Mouse (Mus musculus): ENCODE measurements around the gene Pitpnm2. TPM values are rescaled to one million over a fixed set of nuclear protein-coding genes. Genes with fewer than 3 reads are reported as not detected.
A peak's percentile ranks its signal among the peaks of the same experiment; 100 is the strongest.

Gene Pitpnm2
- polyA plus RNA-seq, 1 experiment from 2014 or later = 7.5 TPM

DNA sequence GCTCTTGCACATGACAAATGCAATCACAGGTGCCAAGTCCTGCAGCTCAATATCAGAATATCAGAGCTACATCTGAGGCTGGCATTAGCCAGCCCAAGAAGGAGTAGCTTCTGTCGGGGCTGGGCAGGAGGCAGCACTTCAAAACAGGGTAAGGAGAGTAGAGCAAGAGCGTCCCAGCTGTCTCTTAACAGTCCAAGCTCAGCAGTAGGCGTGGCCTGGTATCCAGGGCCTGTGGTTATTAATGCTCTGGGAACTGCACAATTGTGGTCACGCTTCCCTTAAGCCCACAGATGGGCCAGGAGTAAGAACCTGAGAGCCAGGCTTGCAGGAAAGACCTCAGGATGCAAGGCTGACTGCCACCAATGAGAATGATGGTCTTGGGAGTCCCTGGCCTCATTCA lies 74.4 kb downstream of the Pitpnm2 start:
- no peak overlapping the region for H3K4me3 ChIP-seq
- H3K4me2 ChIP-seq = no peak overlapping the region
- H3K4me1 ChIP-seq (replicated peaks) = peaks cover 85% of the 10 kb centered on the region
- H3K36me3 ChIP-seq = no peaks in the 10 kb centered on the region
- H3K9ac ChIP-seq = peak overlapping the region; percentile 15; the same call in 1 of the 2 replicates
- ATAC-seq (ENCODE audit: insufficient number of reproducible peaks, low FRiP score) = no peak
- no peaks in the 10 kb centered on the region for H3K27me3 ChIP-seq (replicated peaks)
- peak overlapping the region; percentile 95 for H3K27ac ChIP-seq (ENCODE audit: poor library complexity, severe bottlenecking)
- no peaks in the 10 kb centered on the region for H3K9me3 ChIP-seq (replicated peaks)
- WGBS = 39% methylated on average over 4 of the region's 4 CpGs

DNA sequence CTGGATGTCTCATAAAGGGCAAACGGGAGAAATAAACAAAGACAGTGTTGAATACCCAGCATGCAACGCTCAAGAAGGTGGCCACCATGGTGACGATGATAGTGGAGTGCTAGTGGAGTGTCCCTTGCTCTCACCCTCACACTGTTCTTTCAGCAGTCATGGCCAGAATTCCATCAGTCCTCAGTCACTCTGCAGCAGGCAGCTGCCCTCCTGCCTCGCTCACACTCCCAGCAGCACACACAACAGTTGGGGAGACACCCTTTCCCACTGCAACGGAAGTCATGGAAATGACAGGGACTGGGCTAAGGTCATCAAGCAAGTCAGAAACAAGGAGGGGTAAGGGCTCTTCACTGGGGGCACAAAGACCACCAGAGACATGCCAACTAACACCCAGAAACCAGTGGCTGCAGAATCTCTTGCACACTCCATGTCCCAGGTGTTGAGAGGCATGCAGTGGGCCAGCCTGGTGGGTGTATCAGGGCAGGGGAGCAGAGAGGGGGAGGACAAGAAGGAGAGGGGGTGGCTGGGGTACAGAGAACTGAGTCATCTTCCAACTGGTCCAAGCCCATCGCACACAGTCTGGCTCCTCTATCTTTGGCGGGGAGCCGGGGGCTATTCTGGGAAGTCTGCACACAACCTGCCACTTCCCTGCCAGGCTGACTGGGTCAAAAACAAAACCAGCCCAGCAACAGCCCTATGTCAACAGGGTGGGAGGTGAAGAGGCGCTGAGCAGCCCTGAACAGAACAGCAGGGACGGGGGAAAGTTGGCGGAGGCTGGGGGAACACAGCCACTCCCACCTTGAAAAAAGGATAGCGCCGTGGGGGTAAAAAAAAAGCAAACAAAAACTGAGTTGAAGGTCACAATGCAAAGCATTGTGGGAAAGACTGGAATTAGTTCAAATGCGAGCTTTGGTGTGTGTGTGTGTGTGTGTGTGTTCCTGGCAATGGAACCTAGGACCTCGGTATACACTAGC lies 76.3 kb downstream of the Pitpnm2 start:
- peak overlapping the region; percentile 95 for H3K27ac ChIP-seq (ENCODE audit: poor library complexity, severe bottlenecking)
- ATAC-seq (ENCODE audit: insufficient number of reproducible peaks, low FRiP score) = peak; percentile 70
- H3K4me2 ChIP-seq = peak overlapping the region; percentile 26; the same call in 1 of the 2 replicates
- H3K27me3 ChIP-seq (replicated peaks) = no peaks in the 10 kb centered on the region
- WGBS = 36% methylated on average over 15 of the region's 15 CpGs
- H3K4me1 ChIP-seq (replicated peaks) = peaks cover 88% of the 10 kb centered on the region
- H3K36me3 ChIP-seq = no peaks in the 10 kb centered on the region
- H3K9ac ChIP-seq = peak overlapping the region; percentile 22; the same call in 1 of the 2 replicates
- H3K4me3 ChIP-seq = no peak overlapping the region
- no peaks in the 10 kb centered on the region for H3K9me3 ChIP-seq (replicated peaks)

DNA sequence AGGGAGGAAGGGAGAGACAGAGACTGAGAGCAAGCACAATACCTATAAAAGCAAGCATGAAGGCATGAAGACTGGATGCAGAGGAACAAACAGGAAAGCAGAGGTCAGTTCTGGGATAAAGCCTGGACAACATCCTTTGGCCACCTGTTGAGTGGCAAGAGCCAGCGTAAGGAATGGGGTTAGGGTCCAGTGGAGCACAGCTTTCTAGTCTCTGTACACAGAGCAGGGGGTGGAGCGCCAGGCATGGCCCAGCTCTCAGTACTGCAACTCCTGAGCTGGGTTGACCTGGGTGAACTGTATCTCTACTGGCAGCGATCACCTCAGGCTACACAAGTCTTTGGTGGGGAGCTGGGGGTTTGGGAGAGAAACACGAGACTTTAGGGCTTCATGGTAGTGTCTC lies 77.3 kb downstream of the Pitpnm2 start:
- no peaks in the 10 kb centered on the region for H3K9me3 ChIP-seq (replicated peaks)
- WGBS = 85% methylated on average over 4 of the region's 4 CpGs
- no peak overlapping the region for H3K4me2 ChIP-seq
- H3K4me1 ChIP-seq (replicated peaks) = peaks cover 90% of the 10 kb centered on the region
- no peaks in the 10 kb centered on the region for H3K27me3 ChIP-seq (replicated peaks)
- no peak overlapping the region for H3K4me3 ChIP-seq
- no peak overlapping the region for H3K9ac ChIP-seq
- H3K27ac ChIP-seq (ENCODE audit: poor library complexity, severe bottlenecking) = peak overlapping the region; percentile 95
- no peak for ATAC-seq (ENCODE audit: insufficient number of reproducible peaks, low FRiP score)
- no peaks in the 10 kb centered on the region for H3K36me3 ChIP-seq

DNA sequence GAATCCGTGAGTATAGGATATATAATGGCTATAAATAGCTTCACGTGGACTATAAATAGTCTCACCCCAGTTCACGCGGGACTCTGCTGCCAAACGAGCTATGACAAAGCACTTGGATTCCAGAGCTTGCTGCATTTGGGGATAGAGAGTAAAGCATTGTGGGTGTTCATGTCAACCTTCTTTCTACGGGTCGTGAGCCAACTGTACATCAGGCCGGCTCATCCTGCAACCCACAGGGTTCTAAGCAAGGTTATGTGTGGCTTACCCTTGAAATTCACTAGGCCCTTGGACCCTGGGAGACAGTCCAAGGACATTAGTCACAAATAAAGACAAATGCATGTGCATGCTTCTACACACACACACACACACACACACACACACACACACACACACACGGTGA lies 77.8 kb downstream of the Pitpnm2 start:
- no peaks in the 10 kb centered on the region for H3K27me3 ChIP-seq (replicated peaks)
- no peak overlapping the region for H3K9ac ChIP-seq
- no peak overlapping the region for H3K4me3 ChIP-seq
- no peak overlapping the region for H3K4me2 ChIP-seq
- 41% methylated on average over 9 of the region's 9 CpGs for WGBS
- peak overlapping the region; percentile 95 for H3K27ac ChIP-seq (ENCODE audit: poor library complexity, severe bottlenecking)
- no peaks in the 10 kb centered on the region for H3K36me3 ChIP-seq
- ATAC-seq (ENCODE audit: insufficient number of reproducible peaks, low FRiP score) = no peak
- H3K9me3 ChIP-seq (replicated peaks) = no peaks in the 10 kb centered on the region
- peaks cover 90% of the 10 kb centered on the region for H3K4me1 ChIP-seq (replicated peaks)

DNA sequence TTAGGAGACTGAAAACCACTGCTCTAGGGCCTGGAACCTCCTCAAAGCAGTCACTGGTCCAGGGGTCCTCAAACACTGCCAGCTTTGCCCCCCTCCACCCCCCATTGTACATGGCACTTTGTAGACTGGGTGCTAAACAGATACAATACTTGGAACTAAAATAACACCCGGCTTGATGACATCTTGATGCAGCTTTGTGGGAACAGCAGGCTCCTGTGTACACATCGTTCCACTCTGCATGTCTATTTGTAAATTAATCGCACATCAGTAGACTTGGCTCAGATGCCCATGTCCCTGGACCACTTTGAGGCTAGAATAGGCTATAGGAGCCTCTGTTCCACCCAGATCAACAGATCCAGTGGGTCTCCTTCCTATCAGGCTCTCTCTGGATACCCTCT lies 80.3 kb downstream of the Pitpnm2 start:
- H3K4me1 ChIP-seq (replicated peaks) = peaks cover 93% of the 10 kb centered on the region
- H3K4me2 ChIP-seq = no peak overlapping the region
- ATAC-seq (ENCODE audit: insufficient number of reproducible peaks, low FRiP score) = no peak
- H3K9me3 ChIP-seq (replicated peaks) = no peaks in the 10 kb centered on the region
- H3K27ac ChIP-seq (ENCODE audit: poor library complexity, severe bottlenecking) = no peak overlapping the region
- H3K36me3 ChIP-seq = no peaks in the 10 kb centered on the region
- H3K9ac ChIP-seq = no peak overlapping the region
- no peaks in the 10 kb centered on the region for H3K27me3 ChIP-seq (replicated peaks)
- no peak overlapping the region for H3K4me3 ChIP-seq
- 77% methylated on average over 3 of the region's 3 CpGs for WGBS

DNA sequence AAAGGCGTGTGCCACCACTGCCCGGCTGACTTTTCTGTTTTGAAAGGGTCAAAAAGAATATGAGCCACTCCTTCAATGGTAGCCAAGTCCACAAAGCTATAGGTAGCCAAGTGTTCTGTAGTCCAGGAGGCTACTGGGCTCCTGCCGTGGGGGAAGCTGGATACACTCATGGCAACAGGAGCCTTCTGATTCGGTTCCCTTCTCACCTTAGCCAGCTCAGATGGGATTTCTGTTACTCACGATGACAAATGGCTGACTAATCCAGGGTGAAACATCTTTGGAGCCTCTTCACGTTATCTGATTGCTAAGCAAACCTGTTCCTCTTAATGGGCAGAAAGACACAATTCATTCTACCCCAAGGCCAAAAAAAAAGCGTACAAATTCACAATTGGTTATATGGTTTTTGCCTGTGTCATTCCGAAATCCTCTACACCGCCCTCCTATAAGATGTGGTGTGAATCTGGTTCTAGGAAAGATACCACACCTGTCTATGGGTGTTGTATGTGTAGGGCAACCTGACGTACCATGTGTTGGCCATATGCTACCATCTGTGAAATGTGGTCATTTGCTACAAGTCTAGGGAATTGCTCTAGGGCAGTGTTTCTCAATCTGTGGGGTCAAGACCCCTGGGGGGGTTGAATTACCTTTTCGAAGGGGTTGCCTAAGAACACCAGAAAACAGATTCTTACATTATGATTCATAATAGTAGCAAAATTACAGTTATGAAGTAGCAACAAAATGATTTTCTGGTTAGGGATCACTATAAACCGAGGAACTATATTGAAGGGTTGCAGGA lies 80.9 kb downstream of the Pitpnm2 start:
- ATAC-seq (ENCODE audit: insufficient number of reproducible peaks, low FRiP score) = no peak
- no peak overlapping the region for H3K4me3 ChIP-seq
- no peaks in the 10 kb centered on the region for H3K36me3 ChIP-seq
- H3K4me1 ChIP-seq (replicated peaks) = peaks cover 93% of the 10 kb centered on the region
- no peaks in the 10 kb centered on the region for H3K9me3 ChIP-seq (replicated peaks)
- H3K27me3 ChIP-seq (replicated peaks) = no peaks in the 10 kb centered on the region
- WGBS = 87% methylated on average over 12 of the region's 12 CpGs
- no peak overlapping the region for H3K27ac ChIP-seq (ENCODE audit: poor library complexity, severe bottlenecking)
- H3K9ac ChIP-seq = no peak overlapping the region
- no peak overlapping the region for H3K4me2 ChIP-seq

DNA sequence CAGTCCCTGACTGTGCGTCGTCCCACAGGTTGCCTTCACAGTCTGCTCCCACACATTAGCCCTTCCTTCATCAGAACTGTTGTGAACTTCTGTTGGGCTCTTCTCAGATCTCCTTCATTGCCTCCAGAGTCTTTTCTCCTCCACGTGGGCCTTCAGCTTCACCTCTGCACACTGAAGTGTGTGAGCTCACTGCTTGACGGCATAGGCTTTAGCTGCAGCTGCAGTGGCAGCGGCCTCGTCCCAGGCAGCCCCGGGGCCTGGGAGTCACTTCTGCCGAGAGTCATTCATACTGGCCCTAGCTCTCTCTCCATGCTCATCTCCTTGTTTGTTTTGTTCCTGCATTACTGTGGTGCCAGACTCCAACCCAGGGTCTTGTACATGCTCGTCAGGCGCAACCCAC lies 81.9 kb downstream of the Pitpnm2 start:
- Histone ChIP-seq H3K4me2 (no peak overlapping the region), H3K27me3 (replicated peaks) (no peaks in the 10 kb centered on the region), H3K27ac (ENCODE audit: poor library complexity, severe bottlenecking) (0 out of 2 replicates have a peak overlapping the region, but pooled peaks have one; percentile 93), H3K4me3 (no peak overlapping the region), H3K36me3 (no peaks in the 10 kb centered on the region), H3K9ac (no peak overlapping the region; the same call in 1 of the 2 replicates), H3K4me1 (replicated peaks) (peaks cover 93% of the 10 kb centered on the region), H3K9me3 (replicated peaks) (no peaks in the 10 kb centered on the region)
- WGBS = 55% methylated on average over 10 of the region's 10 CpGs
- no peak for ATAC-seq (ENCODE audit: insufficient number of reproducible peaks, low FRiP score)

DNA sequence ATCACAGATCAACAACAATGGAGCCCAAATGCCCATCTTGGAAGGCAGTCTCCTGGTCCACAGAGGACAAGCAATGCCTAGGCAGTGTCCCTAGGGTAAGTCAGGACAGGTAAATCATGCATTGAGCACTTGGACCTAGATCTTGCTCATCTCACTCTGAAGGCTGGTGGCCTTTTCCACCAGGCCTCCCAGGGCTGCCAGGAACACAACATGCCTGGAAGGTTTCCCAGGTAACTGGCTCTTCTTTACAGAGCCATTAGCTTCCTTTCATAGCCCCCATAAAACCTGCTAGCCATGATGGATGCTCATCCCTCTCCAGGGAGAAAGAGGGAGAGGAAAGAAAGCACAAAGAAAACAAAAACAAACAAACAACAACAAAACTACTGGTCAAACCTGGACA lies 82.8 kb downstream of the Pitpnm2 start:
- Histone ChIP-seq H3K4me3 (no peak overlapping the region), H3K27me3 (replicated peaks) (no peaks in the 10 kb centered on the region), H3K27ac (ENCODE audit: poor library complexity, severe bottlenecking) (peak overlapping the region; percentile 93), H3K4me2 (0 out of 2 replicates have a peak overlapping the region, but pooled peaks have one; percentile 11), H3K9ac (no peak overlapping the region), H3K4me1 (replicated peaks) (peaks cover 93% of the 10 kb centered on the region), H3K36me3 (no peaks in the 10 kb centered on the region), H3K9me3 (replicated peaks) (no peaks in the 10 kb centered on the region)
- no peak for ATAC-seq (ENCODE audit: insufficient number of reproducible peaks, low FRiP score)

DNA sequence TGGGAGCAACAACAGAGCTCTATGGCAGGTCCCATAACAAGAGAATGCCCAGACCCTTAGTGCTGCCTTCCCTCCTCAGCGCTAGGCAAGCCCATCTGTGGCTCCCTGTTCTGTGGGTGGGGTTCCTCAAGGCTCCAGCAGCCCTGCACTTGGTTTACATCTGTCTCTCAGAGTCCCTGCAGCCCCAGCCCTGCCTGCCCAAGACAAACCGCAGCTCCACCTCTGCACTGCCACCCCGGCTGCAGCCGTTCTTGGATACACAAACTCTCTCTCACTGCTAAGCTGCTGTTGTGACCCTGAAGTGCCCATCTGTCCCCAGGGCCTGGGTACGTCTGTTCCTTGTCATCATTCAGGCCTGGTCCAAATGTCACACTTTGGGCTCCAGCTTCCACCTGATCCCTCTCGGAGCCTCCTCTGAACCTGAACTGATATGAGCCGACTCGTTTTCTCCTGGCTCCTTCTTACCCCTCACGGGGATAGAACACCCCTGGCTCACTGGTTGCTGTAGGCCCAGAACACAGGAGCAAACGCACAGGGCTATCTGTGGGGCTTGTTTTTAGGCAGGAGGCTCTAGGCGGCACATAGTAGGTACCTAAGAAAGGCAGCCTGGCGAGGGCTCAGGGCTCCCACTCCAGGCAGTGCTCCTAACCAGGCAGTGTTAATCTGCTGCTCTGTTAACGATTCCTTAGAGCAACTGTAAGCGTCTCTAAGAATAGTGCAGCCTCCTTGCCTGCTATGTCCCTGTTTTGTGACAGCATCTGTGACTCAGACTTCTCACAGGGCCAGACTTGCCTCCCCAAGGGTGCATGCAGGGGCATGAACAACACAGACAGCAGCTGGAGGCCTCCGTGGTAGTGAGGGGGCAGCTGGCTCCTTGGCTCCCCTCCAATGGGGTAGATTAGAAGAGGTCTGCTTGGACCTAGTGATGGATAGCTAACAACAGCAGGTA lies 83.7 kb downstream of the Pitpnm2 start:
- H3K9ac ChIP-seq = peak overlapping the region; percentile 39
- H3K4me2 ChIP-seq = peak overlapping the region; percentile 11
- peaks cover 90% of the 10 kb centered on the region for H3K4me1 ChIP-seq (replicated peaks)
- H3K4me3 ChIP-seq = no peak overlapping the region
- no peaks in the 10 kb centered on the region for H3K27me3 ChIP-seq (replicated peaks)
- WGBS = 25% methylated on average over 15 of the region's 15 CpGs
- peak overlapping the region; percentile 93 for H3K27ac ChIP-seq (ENCODE audit: poor library complexity, severe bottlenecking)
- H3K36me3 ChIP-seq = no peaks in the 10 kb centered on the region
- no peaks in the 10 kb centered on the region for H3K9me3 ChIP-seq (replicated peaks)
- no peak for ATAC-seq (ENCODE audit: insufficient number of reproducible peaks, low FRiP score)

DNA sequence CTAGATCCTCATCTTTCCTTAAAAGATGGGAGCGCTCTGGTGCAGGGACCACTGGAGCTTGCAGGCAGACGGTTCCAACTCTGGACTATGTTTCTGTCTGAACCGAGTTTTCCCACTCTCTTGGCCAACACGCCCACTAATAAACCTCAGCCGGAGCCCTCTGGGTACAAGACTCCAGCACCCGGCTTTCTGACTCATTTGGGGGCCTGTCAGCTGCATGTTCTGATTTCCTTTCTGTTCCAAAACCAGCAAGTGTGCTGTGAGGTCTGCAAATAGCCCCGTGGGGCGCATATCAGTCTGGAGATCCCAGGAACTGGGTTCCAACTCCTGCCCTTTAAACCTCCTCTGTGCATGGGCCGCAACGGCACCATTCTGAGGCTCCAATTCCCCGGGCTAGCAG lies 86.1 kb downstream of the Pitpnm2 start:
- no peak overlapping the region for H3K4me2 ChIP-seq
- 75% methylated on average over 11 of the region's 11 CpGs for WGBS
- H3K9me3 ChIP-seq (replicated peaks) = no peaks in the 10 kb centered on the region
- no peaks in the 10 kb centered on the region for H3K36me3 ChIP-seq
- ATAC-seq (ENCODE audit: insufficient number of reproducible peaks, low FRiP score) = no peak
- H3K4me3 ChIP-seq = no peak overlapping the region
- H3K4me1 ChIP-seq (replicated peaks) = peaks cover 95% of the 10 kb centered on the region
- no peak overlapping the region for H3K27ac ChIP-seq (ENCODE audit: poor library complexity, severe bottlenecking)
- no peaks in the 10 kb centered on the region for H3K27me3 ChIP-seq (replicated peaks)
- H3K9ac ChIP-seq = no peak overlapping the region
